Mouse (Mus musculus): ENCODE results near the gene Dnaja3. TPM values are rescaled to one million over a fixed set of nuclear protein-coding genes. Genes with fewer than 3 reads are reported as not detected.
"Not testable (repeated sequence)": the region's sequence is repeated elsewhere in the genome, so short reads cannot be mapped to it uniquely, and the experiment has no call there.

Gene Dnaja3
- polyA plus RNA-seq, 1 experiment = 48.8 TPM

- Histone ChIP-seq H3K27ac (ENCODE audit: insufficient read depth, low read length) (no peak overlapping the region), H3K4me1 (ENCODE audit: control insufficient read depth, insufficient read depth, low read length) (0 out of 2 replicates have a peak, but pooled peaks cover 2% of the 10 kb centered on the region), H3K4me3 (ENCODE audit: insufficient read depth, low read length) (no peak overlapping the region)
- TF ChIP-seq POLR2A (IDR thresholded peaks at IDR 0.05; ENCODE audit: extremely low read depth, insufficient read depth, low read length) = no peak
- no peak for TF ChIP-seq CTCF (IDR thresholded peaks at IDR 0.05; ENCODE audit: extremely low read depth, insufficient read depth, low read length)
Observed at GRCm38 (mm10) chr16:4674091-4674490, 34.3 kb downstream of the Dnaja3 start.

- H3K27ac ChIP-seq (ENCODE audit: insufficient read depth, low read length) = no peak overlapping the region
- no peak for TF ChIP-seq POLR2A (IDR thresholded peaks at IDR 0.05; ENCODE audit: extremely low read depth, insufficient read depth, low read length)
- TF ChIP-seq CTCF (IDR thresholded peaks at IDR 0.05; ENCODE audit: extremely low read depth, insufficient read depth, low read length) = no peak
- no peak overlapping the region for H3K4me3 ChIP-seq (ENCODE audit: insufficient read depth, low read length)
- H3K4me1 ChIP-seq (ENCODE audit: control insufficient read depth, insufficient read depth, low read length) = 0 out of 2 replicates have a peak, but pooled peaks cover 2% of the 10 kb centered on the region
Observed at GRCm38 (mm10) chr16:4676836-4677235, 37.0 kb downstream of the Dnaja3 start.

- TF ChIP-seq CTCF (IDR thresholded peaks at IDR 0.05; ENCODE audit: extremely low read depth, insufficient read depth, low read length) (no peak), POLR2A (IDR thresholded peaks at IDR 0.05; ENCODE audit: extremely low read depth, insufficient read depth, low read length) (no peak)
- Histone ChIP-seq H3K27ac (ENCODE audit: insufficient read depth, low read length) (no peak overlapping the region), H3K4me1 (ENCODE audit: control insufficient read depth, insufficient read depth, low read length) (0 out of 2 replicates have a peak, but pooled peaks cover 2% of the 10 kb centered on the region), H3K4me3 (ENCODE audit: insufficient read depth, low read length) (peak overlapping the region; percentile 79; the same call in 1 of the 2 replicates)
Observed at GRCm38 (mm10) chr16:4678080-4678479, 38.3 kb downstream of the Dnaja3 start.

GRCm38 (mm10) chr16:4679121-4680018 lies 39.6 kb downstream of the Dnaja3 start, which contains the start of gene Coro7:
Coro7 (minus strand) TSS chr16:4679777.
- no peak within 1 kb of the TSS for H3K27ac ChIP-seq (ENCODE audit: insufficient read depth, low read length)
- TF ChIP-seq CTCF (IDR thresholded peaks at IDR 0.05; ENCODE audit: extremely low read depth, insufficient read depth, low read length) (no peak), POLR2A (IDR thresholded peaks at IDR 0.05; ENCODE audit: extremely low read depth, insufficient read depth, low read length) (peak; percentile 91)
- peak within 1 kb of the TSS; percentile 79 for H3K4me3 ChIP-seq (ENCODE audit: insufficient read depth, low read length)

GRCm38 (mm10) chr16:4680922-4681455 lies 41.2 kb downstream of the Dnaja3 start:
- not testable (repeated sequence) for H3K4me3 ChIP-seq (ENCODE audit: insufficient read depth, low read length); H3K4me1 ChIP-seq (ENCODE audit: control insufficient read depth, insufficient read depth, low read length)

More at GRCm38 (mm10) chr16:4679121-4680018, 39.6 kb downstream of the Dnaja3 start, which contains the start of gene Coro7:
- H3K4me1 ChIP-seq (ENCODE audit: control insufficient read depth, insufficient read depth, low read length) = 0 out of 2 replicates have a peak, but pooled peaks cover 2% of the 10 kb centered on the region

GRCm38 (mm10) chr16:4682628-4683179 lies 42.9 kb downstream of the Dnaja3 start:
- H3K4me3 ChIP-seq (ENCODE audit: insufficient read depth, low read length) = no peak overlapping the region; the same call in 1 of the 2 replicates
- peaks cover 3% of the 10 kb centered on the region; the same call in 1 of the 2 replicates for H3K4me1 ChIP-seq (ENCODE audit: control insufficient read depth, insufficient read depth, low read length)
- peak overlapping the region; percentile 67; the same call in 1 of the 2 replicates for H3K27ac ChIP-seq (ENCODE audit: insufficient read depth, low read length)
- TF ChIP-seq POLR2A (IDR thresholded peaks at IDR 0.05; ENCODE audit: extremely low read depth, insufficient read depth, low read length) (no peak), CTCF (IDR thresholded peaks at IDR 0.05; ENCODE audit: extremely low read depth, insufficient read depth, low read length) (no peak)

More at GRCm38 (mm10) chr16:4680922-4681455, 41.2 kb downstream of the Dnaja3 start:
- H3K27ac ChIP-seq (ENCODE audit: insufficient read depth, low read length) = not testable (repeated sequence)

DNA sequence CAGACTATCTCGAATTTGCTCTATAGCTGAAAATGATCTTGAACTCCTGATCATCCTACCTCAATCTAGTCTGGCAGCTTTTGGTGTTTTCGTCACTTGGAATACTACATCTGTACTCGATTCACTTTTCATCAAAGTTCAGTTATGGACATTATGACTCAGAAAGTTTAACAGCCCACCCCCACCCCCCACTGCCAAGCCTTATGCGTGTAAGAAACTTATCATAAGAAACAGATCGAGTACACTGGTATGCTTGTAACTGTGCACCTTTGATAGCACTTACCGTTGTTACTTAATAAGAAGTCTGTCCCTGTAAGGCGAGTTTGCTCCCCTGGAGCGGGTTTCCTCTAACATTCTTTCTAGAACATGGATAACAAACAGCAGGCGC lies 43.4 kb downstream of the Dnaja3 start:
- H3K4me3 ChIP-seq (ENCODE audit: insufficient read depth, low read length) = peak overlapping the region; percentile 47
- no peak for TF ChIP-seq CTCF (IDR thresholded peaks at IDR 0.05; ENCODE audit: extremely low read depth, insufficient read depth, low read length)
- no peak for TF ChIP-seq POLR2A (IDR thresholded peaks at IDR 0.05; ENCODE audit: extremely low read depth, insufficient read depth, low read length)
- H3K27ac ChIP-seq (ENCODE audit: insufficient read depth, low read length) = peak overlapping the region; percentile 67
- peaks cover 3% of the 10 kb centered on the region; the same call in 1 of the 2 replicates for H3K4me1 ChIP-seq (ENCODE audit: control insufficient read depth, insufficient read depth, low read length)

- H3K27ac ChIP-seq (ENCODE audit: insufficient read depth, low read length) = peak overlapping the region; percentile 67
- peak overlapping the region; percentile 47 for H3K4me3 ChIP-seq (ENCODE audit: insufficient read depth, low read length)
- TF ChIP-seq POLR2A (IDR thresholded peaks at IDR 0.05; ENCODE audit: extremely low read depth, insufficient read depth, low read length) = peak; percentile 88
- TF ChIP-seq CTCF (IDR thresholded peaks at IDR 0.05; ENCODE audit: extremely low read depth, insufficient read depth, low read length) = no peak
- peaks cover 2% of the 10 kb centered on the region; the same call in 1 of the 2 replicates for H3K4me1 ChIP-seq (ENCODE audit: control insufficient read depth, insufficient read depth, low read length)
Observed at GRCm38 (mm10) chr16:4683581-4684456, 44.0 kb downstream of the Dnaja3 start.

DNA sequence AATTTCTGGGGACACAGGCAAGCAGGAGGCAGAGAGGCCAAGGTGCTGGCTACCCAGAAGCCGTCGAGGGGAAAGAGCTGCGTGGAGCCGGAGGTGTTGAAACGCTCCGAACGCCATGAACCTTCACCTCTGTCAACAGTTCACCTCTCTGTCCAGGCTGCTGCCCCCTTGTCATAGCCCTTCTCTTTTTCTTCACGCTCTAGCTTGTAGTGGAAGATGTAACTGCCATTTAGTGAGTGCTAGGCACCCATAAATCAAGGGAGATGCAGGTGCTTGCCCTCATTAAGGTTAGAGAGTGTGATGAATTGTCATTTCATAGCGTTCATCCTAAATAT lies 44.6 kb downstream of the Dnaja3 start:
- no peak overlapping the region for H3K27ac ChIP-seq (ENCODE audit: insufficient read depth, low read length)

DNA sequence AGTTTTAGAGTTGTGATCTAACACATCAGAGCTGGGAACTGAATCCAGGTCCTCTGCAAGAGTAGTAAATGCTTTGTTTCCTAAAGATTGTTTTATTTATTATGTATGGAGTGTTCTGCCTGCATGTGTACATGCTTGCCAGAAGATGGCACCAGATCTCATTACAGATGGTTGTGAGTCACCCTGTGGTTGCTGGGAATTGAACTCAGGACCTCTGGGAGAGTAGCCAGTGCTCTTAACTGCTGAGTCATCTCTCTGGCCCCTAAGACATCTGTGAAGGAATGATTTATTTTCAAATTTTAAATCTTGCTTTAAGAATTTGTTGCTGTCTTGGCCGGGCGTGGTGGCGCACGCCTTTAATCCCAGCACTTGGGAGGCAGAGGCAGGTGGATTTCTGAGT lies 49.6 kb downstream of the Dnaja3 start:
- not testable (repeated sequence) for H3K4me3 ChIP-seq (ENCODE audit: insufficient read depth, low read length); H3K4me1 ChIP-seq (ENCODE audit: control insufficient read depth, insufficient read depth, low read length); H3K27ac ChIP-seq (ENCODE audit: insufficient read depth, low read length)

More for the DNA sequence above, 44.6 kb downstream of the Dnaja3 start:
- Histone ChIP-seq H3K4me1 (ENCODE audit: control insufficient read depth, insufficient read depth, low read length) (peaks cover 2% of the 10 kb centered on the region; the same call in 1 of the 2 replicates), H3K4me3 (ENCODE audit: insufficient read depth, low read length) (peak overlapping the region; percentile 47)
- TF ChIP-seq CTCF (IDR thresholded peaks at IDR 0.05; ENCODE audit: extremely low read depth, insufficient read depth, low read length) (no peak), POLR2A (IDR thresholded peaks at IDR 0.05; ENCODE audit: extremely low read depth, insufficient read depth, low read length) (no peak)
